Mouse (Mus musculus) MN1 (cell line): Measurements from ENCODE around the gene Pth1r.

Source experiments
- DNase-seq: peaks from one replicate; pipeline ENCODE4 v3.0.0-alpha.2; 2016; ENCODE audit warnings: low spot score

The Pth1r gene

DNA sequence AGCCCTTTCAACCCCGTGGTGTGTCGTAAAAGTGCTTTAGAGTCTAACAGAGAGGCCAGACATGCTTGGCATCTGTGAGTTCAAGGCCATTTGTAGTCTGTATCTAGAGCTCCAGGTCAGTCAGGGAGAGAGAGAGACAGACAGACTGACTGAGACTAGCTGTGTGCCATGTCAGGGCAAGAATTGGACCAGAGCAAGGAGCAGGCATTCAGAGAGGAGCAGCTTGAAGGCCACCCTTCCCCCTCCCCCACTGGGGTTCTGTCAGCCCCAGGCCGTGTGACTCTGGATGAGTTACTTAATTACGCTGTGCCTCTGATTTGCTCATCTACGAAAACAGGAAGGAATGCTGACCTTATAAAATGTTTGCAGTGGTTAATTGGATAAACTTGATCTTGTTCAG, 64.7 kb downstream of the Pth1r start:
- DNase-seq = peak; percentile 21

DNA sequence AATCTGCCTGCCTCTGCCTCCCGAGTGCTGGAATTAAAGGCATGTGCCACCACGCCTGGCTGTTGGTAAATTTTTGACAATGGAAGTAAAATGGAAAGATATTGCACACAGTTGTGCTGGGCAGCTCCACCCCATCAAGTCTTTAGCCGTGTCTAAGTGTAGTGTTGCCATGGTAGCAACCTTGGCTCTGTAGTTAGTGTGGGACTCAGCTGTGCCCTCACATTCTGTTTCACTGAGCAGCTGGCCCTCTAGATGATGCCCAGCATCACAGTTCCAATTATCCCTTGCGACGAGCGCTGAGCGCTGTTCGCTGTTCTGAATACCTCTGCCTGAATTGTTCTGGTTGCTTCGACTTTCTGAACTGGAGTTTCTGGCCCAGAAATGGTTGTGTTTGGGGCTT, 65.1 kb downstream of the Pth1r start:
- peak; percentile 62 for DNase-seq

DNA sequence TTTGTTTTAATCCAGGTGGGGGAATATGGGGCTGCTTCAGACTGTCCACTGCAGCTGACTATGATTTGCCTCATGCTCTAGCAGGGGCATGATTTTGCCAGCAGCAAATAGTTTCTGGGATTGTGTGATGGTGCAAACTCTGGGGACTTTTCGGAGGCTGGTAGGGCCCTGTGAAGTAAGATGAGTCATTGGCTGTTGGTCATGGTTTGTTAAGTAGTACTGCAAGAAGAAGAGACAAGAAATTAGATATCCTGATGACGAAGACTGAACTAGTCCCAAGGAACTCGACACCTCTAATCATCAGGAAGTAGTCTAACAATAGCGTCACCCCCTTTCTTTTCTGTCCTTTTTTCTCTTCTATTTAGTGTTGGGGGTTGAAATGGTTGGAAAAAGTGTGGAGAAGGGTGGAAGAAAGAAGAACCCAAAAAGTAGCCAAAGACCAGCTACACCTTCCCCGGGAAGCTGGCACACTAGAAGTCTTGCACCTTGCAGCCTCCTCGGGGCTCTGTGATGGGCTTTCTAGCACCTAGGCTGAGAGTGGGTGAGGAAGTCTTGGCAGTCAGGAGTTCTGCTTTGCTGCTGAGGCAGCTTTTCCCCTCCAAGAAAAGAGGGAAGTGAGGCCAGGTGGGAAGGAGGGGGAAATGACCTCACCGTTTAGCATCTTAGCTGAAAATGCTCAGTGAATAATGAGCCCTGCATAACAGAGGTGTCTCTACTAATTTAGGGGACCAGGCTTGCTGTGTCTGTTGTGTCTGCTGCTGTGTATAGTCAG, 66.0 kb downstream of the Pth1r start:
- DNase-seq = no peak

DNA sequence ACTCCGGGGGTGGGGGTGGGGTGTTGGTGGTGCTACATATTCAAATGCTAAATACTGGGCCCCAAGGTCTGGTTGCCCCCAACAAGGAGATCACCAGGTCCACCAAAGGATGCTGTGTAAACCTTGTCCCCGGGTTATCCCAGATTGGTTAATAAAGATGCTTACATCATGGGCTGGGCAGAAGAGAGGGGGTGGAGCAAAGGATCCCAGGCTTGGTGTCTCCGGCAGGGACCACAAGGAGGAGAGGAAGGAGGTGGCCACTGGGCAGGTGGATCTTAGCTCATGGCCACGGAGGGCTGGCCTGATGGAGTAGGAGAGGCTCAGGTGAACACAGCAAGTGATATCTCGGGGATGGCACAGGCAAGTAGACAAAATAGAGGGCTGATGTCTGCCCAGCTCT, 68.1 kb downstream of the Pth1r start:
- DNase-seq = no peak

DNA sequence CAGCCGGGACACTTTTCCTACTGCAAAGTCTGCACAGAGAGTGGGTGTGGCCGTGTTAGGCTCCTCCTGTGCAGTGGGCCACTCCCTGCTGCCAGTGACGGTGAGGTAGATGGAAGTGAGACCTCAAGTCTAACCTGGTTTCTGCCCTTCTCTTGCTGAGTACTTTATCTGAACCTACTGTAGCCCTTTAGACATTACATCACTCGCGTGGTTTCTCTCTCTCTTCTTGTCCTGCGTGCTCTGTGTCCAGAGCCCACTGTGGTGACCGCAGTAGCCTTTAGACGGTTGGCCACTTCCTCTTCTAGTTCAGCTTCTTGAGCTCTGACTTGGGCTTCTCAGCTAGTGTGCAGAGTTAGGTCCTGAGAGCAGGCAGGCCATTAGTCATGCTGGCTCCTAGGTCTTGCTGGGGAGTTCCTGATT, 70.4 kb downstream of the Pth1r start:
- DNase-seq = no peak

DNA sequence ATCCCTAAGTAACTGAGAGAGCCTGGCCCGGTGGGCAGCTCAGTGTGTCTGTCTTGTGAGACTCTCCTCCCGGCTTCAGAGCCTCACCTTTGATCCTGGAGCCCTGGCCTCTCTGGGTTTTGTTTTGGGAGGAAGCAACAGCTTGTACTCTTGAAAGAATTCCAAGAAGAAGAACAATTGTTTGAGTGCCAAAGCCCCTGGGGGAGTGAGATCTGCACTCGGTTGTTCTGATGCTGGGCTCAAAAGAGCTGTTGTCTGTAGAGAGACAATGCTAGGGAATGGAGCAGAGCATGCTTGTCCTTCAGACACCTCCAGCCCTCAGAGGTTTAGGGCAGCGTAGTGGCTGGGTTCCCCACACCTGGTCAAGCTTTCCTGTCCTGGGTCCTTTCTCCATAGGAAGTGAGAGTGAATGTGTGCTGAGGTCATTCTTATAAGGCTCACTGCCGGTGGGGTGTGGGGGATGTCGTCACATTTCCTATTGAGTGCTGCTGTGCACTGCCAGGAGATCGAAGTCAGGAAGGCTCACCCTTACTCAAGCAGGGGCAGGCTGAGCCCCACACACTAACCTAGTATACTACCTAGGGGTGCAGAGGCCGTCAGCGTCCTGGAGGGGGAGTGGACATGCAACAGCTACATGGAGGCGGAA, 73.7 kb downstream of the Pth1r start:
- DNase-seq = no peak

DNA sequence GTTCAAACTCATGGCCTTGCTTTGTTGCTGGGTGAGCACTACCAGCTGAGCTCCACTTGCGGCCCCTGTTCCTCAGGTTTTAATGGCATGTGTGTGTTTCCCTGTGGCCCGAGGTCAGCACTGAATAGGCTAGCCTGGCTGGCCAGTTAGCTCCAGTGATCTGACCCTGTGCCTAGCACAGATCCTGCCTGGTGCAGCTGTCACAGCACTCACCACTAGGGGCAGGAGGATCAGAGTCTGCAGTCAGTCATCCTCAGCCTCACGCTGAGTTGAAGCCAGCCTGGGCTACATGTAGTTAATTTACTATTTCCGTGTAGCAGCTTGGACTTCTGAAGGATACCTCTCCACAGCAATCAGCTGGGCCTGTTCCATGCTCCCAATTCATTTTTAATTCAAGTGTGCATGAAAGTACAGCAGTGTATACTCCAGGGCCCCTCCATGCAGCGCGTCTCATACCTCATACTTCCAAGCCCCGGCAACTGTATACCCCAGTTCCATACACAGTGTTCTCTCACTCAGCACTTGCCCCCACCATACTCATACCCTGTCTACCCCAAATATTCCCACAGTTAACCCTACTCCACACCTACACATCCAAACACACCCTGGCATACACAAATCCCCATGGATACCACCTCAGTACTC, 74.4 kb downstream of the Pth1r start:
- peak; percentile 45 for DNase-seq
